Mouse (Mus musculus) frontal cortex, postnatal 14 days (tissue): ENCODE measurements around the gene Tmem159.

Experiments used
- DNase-seq, 2 experiments: peaks; one replicate each; pipeline ENCODE4 v3.0.0; 2022; ENCODE audit warnings: low spot score in 2 of 2

Tmem159 gene

GRCm38 (mm10) chr7:120142743-120143142, 40.6 kb downstream of the Tmem159 start:
- DNase-seq, result no peak

GRCm38 (mm10) chr7:120145191-120145590, 43.0 kb downstream of the Tmem159 start, which contains the start of gene Zp2:
TSS of gene Zp2 (minus strand) at chr7:120145291.
- DNase-seq, result no peak

GRCm38 (mm10) chr7:120150257-120150656, 48.1 kb downstream of the Tmem159 start:
- DNase-seq, result no peak

DNA sequence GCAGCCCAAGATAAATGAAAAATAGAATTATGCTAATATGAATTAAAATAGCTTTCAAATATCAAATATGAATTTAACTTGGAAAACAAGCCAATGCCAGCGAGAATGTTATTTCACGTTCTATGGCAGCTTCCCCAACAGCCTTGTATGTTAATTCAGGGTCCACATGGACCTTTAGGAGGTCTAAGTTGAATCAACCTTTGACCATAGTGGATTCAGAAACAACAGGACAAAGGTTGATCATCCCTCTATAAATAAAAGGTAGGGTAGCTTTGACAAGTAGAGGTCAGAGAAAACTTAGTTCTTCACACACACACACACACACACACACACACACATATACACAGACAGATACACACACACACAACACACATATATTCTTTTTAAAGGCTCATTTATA, 48.7 kb downstream of the Tmem159 start:
- no peak for DNase-seq

GRCm38 (mm10) chr7:120156841-120157409, 54.8 kb downstream of the Tmem159 start:
- no peak for DNase-seq

GRCm38 (mm10) chr7:120157575-120158061, 55.5 kb downstream of the Tmem159 start:
- DNase-seq, result no peak

DNA sequence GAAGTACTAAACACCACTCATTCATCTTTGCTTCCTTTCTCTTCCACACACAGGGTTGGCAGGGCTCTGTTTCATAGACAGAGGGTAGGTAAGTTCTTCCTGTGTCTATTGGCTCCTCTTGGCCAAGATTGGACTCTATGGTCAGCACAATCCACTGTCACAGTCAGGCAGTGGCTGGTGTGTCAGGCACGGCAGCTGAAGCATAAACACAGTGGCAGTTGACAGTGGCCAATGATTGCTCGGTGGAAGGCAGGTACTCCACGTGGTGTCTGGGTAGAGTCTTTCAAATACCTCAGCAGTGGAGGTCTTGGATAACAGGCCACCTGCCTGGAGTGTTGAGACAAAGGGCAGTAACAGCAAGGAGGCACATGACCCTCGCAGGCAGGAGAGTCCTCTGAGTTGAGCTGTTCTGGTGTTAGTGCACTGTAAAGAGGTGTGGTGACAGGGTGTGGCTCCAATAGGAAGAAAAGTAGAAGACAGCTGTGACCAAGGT, 56.0 kb downstream of the Tmem159 start:
- no peak for DNase-seq

DNA sequence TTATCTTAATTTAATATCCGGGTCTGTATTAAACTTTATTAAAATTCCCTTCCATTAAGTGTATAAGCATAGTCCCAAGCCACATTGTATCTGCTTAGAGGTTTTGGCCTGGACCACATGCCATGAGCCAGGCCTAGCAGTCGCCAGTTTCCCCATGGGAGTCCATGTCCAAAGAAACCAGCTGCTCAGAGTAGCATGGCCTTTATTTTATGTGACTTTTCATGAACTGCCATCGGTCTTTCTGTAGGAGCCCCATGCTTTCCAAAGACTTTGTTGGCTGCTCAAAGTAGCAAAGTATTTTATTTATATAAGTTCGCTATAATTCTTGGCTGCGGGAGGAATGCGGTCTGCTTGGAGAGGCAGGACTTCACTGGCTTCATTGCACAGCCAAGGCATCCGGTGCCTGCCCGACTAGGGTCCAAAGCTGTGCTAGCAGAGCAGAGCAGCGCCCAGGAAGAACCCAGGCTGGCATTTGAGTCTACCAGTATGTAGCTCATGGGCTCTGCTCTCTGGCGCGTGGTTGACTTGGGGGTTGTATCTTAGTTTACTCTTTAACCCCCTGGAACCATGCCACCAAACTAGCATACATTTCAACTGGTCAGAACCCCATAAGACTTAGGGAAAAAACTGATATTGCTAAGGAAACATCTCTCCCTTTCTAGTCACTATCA, 61.6 kb downstream of the Tmem159 start:
- no peak for DNase-seq
